Mouse (Mus musculus): ENCODE measurements around the gene Pdk1. TPM values are rescaled to one million over a fixed set of nuclear protein-coding genes. Genes with fewer than 3 reads are reported as not detected.
A peak's percentile ranks its signal among the peaks of the same experiment; 100 is the strongest.

Gene Pdk1
- 11.4 and 14.1 TPM in 2 replicates for polyA plus RNA-seq (2012; rRNA removed)

DNA sequence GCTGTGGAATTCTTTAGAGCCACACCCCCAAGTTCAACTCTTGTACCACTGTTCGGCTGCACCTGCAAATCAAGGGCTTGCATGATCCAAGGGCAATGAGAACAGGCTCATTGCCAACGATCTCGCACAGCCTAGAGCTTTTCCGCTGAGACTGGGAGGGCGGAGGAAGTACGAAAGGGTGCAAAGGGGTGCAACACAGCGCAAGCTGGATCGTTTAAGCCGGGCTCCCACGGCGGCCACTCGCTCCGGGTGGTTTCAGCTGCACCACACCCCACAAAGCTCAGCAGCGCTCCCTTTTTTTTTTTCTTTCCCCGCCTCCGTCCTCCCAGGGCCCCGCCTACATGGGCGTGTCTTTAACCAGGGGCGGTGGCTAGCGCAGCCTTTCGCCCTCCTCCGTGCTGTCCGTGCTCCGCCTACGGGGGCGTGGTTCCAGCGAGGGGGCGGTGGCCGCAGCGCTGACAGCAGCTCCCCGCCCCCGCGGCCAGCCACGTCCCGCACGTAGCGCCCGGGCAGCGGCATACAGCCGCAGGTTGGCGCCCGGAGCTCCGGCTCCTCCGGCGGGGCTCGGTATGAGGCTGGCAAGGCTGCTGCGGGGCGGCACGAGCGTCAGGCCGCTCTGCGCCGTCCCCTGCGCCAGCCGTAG, at the start of gene Pdk1:
Gene Pdk1 (plus strand): TSS at position 424 of the 643 bp plus-strand sequence.
- TF ChIP-seq CTCF (IDR thresholded peaks at IDR 0.05; ENCODE audit: borderline replicate concordance, extremely low read depth, insufficient read depth, insufficient read length) (no peak), POLR2A (IDR thresholded peaks at IDR 0.05; ENCODE audit: borderline replicate concordance, extremely low read depth, insufficient read depth, insufficient read length, poor library complexity, severe bottlenecking) (peak; percentile 89)
- DNase-seq (ENCODE audit: low read depth): peak; percentile 99

DNA sequence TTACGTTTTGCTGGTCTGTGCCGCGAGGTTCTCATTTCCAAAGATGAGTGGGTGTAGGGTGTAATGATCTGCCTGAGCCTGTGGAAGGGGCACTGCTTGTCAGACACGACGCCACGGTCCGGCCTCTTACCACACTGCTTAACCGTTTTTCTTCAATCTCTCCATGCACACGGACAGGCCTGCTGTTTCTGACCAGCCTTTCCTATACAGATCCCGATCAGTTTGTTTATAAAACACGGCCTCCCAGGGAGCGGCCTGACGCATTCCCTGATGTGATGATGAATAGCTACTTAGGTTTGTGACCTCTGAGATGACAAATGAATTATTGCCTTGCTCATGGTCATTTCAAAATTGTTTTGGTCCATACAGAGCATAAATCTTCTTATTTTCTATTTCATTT, 48.9 kb upstream of the Pdk1 start:
- DNase-seq (ENCODE audit: low read depth): no peak
- TF ChIP-seq POLR2A (IDR thresholded peaks at IDR 0.05; ENCODE audit: borderline replicate concordance, extremely low read depth, insufficient read depth, insufficient read length, poor library complexity, severe bottlenecking) (no peak), CTCF (IDR thresholded peaks at IDR 0.05; ENCODE audit: borderline replicate concordance, extremely low read depth, insufficient read depth, insufficient read length) (no peak)

DNA sequence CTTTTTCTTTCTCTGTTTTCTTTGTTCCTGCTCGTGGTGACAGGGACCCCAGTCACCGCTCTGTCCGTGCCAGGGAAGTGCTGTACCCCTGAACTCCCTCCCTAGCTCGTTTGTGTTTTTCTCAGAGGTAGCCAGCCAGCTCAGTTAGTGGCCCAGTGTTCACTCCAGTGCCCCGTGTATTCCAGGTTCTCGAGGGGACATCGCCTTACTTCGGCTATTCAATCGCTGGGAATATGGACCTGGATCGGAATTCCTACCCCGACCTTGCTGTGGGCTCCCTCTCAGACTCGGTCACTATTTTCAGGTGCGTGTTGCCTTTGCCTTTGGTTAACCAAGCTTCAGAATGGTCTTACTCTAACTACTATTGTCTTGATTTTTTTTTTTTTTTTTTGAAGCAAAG, 45.3 kb upstream of the Pdk1 start:
- no peak for TF ChIP-seq POLR2A (IDR thresholded peaks at IDR 0.05; ENCODE audit: borderline replicate concordance, extremely low read depth, insufficient read depth, insufficient read length, poor library complexity, severe bottlenecking)
- no peak for TF ChIP-seq CTCF (IDR thresholded peaks at IDR 0.05; ENCODE audit: borderline replicate concordance, extremely low read depth, insufficient read depth, insufficient read length)
- DNase-seq (ENCODE audit: low read depth): no peak

DNA sequence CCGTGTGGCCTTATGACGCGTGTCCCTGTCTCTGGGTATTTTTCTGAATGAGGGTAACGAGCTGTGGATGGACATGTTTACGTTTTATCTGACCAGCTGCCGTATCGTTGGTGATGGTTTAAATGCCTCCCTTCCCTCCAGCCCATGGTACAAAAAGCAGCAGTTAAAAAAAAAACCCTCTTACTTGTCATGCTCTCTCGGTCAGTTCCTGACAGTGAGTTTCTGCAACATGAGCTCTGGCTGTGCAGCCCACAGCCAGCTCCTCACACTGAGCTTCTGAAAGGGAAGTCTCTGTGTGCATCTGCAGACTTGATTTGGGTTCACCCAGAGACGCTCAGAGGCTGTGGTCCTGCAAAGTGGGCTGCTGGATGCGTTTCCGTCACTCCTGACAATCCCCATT, 44.1 kb upstream of the Pdk1 start:
- TF ChIP-seq CTCF (IDR thresholded peaks at IDR 0.05; ENCODE audit: borderline replicate concordance, extremely low read depth, insufficient read depth, insufficient read length) (no peak), POLR2A (IDR thresholded peaks at IDR 0.05; ENCODE audit: borderline replicate concordance, extremely low read depth, insufficient read depth, insufficient read length, poor library complexity, severe bottlenecking) (no peak)
- DNase-seq (ENCODE audit: low read depth): no peak

DNA sequence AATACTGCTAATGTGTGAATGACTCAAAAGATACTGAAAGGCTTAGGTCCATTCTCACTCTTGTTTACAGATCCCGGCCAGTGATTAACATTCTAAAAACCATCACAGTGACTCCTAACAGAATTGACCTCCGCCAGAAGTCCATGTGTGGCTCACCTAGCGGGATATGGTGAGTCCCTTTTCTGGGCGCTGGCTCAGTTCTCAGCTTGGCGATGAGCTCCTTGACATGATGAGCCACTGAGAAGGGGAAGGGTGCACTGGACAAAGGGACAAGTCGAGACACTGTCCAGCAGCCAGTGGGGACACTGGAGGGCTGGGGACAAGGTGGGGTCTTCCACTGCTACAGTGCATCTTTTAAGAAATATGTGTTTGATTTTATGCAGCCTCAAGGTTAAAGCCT, 39.4 kb upstream of the Pdk1 start:
- TF ChIP-seq CTCF (IDR thresholded peaks at IDR 0.05; ENCODE audit: borderline replicate concordance, extremely low read depth, insufficient read depth, insufficient read length) (no peak), POLR2A (IDR thresholded peaks at IDR 0.05; ENCODE audit: borderline replicate concordance, extremely low read depth, insufficient read depth, insufficient read length, poor library complexity, severe bottlenecking) (no peak)

DNA sequence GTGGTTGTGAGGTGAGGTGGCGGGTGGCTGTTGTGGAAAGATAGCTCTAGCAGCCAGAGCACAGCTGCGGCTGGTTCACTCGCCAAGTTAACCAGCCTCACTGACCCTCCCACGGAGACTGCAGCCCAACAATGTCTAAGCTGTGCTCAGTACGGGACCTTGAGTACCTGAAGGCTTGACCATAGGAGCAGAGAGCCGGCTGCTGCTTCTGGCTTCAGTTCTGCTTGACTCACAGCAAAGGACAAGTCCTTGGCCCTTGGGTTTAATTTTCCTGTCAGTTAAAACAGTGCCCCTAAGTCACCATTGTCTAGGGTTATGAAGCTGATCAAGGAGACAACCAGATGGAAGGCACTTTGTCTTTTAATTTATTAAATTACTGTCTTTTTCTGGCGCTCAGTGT, 38.7 kb upstream of the Pdk1 start:
- TF ChIP-seq CTCF (IDR thresholded peaks at IDR 0.05; ENCODE audit: borderline replicate concordance, extremely low read depth, insufficient read depth, insufficient read length): no peak
- no peak for TF ChIP-seq POLR2A (IDR thresholded peaks at IDR 0.05; ENCODE audit: borderline replicate concordance, extremely low read depth, insufficient read depth, insufficient read length, poor library complexity, severe bottlenecking)

More for the DNA sequence above, 39.4 kb upstream of the Pdk1 start:
- DNase-seq (ENCODE audit: low read depth): no peak

DNA sequence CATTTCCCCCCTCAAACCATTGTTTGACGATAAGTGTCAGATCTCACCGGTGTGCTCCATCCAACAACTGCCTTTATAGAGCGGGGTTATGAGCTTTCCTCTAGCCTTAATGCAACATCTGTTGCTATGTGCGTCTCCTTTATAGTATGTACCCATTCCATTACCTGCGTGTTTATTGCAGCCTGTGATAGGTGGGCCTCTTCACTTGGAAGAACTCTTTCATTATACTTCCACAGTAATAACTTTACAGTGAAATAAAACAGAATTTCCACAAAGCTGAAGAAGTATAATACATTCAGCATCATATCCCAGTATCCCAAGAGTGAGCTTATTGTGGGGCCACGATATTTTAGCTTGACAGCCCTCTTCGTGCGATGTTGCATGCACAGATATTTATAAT, 37.5 kb upstream of the Pdk1 start:
- no peak for DNase-seq (ENCODE audit: low read depth)
- no peak for TF ChIP-seq CTCF (IDR thresholded peaks at IDR 0.05; ENCODE audit: borderline replicate concordance, extremely low read depth, insufficient read depth, insufficient read length)
- no peak for TF ChIP-seq POLR2A (IDR thresholded peaks at IDR 0.05; ENCODE audit: borderline replicate concordance, extremely low read depth, insufficient read depth, insufficient read length, poor library complexity, severe bottlenecking)

More for the DNA sequence above, 38.7 kb upstream of the Pdk1 start:
- DNase-seq (ENCODE audit: low read depth): no peak

DNA sequence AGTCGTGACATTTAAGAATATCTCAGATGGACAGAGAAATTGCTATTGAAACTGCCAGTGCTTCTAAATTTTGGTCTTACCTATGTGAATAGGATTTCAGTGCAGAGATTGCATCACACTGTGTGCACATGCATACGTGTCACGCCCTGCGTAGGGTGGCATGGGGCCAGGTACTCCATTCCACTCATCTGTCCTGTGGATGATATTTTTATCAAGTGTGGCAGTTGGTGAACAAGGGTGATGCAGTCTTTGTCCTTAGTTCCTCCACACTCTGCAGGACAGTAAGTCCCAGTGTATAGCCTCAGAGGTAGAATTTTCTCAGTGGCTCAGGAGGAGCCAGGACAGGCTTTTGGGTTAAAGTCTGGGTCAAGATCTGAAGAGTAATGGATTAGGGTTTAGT, 36.8 kb upstream of the Pdk1 start:
- no peak for TF ChIP-seq POLR2A (IDR thresholded peaks at IDR 0.05; ENCODE audit: borderline replicate concordance, extremely low read depth, insufficient read depth, insufficient read length, poor library complexity, severe bottlenecking)
- no peak for TF ChIP-seq CTCF (IDR thresholded peaks at IDR 0.05; ENCODE audit: borderline replicate concordance, extremely low read depth, insufficient read depth, insufficient read length)

DNA sequence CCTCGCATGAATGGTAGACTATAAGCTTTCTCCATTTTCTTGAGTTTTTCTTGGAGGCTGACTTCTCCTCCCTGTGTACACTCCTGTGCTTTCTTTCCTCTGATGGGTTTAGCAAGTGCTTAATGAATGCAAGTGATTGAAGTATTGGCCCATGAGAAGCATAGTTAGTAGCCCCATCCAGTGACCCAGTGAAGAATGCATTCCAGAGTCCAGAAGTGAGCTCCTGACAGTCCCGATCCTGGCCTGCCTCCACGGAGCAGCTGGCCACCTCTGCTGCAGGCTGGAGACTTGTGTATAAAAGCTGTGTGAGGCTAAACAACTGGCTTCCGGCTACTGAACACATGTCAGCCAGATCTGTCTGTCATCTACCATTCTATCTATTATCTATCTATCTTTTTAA, 35.8 kb upstream of the Pdk1 start:
- DNase-seq (ENCODE audit: low read depth): no peak
- TF ChIP-seq POLR2A (IDR thresholded peaks at IDR 0.05; ENCODE audit: borderline replicate concordance, extremely low read depth, insufficient read depth, insufficient read length, poor library complexity, severe bottlenecking) (no peak), CTCF (IDR thresholded peaks at IDR 0.05; ENCODE audit: borderline replicate concordance, extremely low read depth, insufficient read depth, insufficient read length) (no peak)

More for the DNA sequence above, 36.8 kb upstream of the Pdk1 start:
- no peak for DNase-seq (ENCODE audit: low read depth)

DNA sequence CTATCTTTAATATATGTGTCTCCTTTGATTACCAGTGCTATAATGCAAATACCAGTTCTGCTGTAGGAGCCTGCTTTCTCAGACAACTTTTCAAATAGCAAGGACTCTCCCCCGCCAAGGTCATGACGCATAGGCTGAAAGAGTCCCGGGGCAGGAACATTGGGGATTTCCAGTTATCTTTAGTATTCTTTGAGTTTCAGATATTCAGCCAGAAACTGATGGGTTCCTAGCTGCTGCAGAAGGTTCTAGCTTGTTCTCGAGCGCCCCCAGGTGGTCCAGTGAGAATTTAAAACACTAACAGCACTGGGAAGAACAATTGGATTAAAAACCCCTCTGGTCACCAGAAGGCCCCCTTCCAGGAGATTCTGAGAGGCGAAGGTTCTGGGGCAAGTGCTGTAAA, 35.2 kb upstream of the Pdk1 start:
- peak; percentile 84 for DNase-seq (ENCODE audit: low read depth)
- peak; percentile 70; the same call in 1 of the 2 replicates for TF ChIP-seq CTCF (IDR thresholded peaks at IDR 0.05; ENCODE audit: borderline replicate concordance, extremely low read depth, insufficient read depth, insufficient read length)
- no peak for TF ChIP-seq POLR2A (IDR thresholded peaks at IDR 0.05; ENCODE audit: borderline replicate concordance, extremely low read depth, insufficient read depth, insufficient read length, poor library complexity, severe bottlenecking)

DNA sequence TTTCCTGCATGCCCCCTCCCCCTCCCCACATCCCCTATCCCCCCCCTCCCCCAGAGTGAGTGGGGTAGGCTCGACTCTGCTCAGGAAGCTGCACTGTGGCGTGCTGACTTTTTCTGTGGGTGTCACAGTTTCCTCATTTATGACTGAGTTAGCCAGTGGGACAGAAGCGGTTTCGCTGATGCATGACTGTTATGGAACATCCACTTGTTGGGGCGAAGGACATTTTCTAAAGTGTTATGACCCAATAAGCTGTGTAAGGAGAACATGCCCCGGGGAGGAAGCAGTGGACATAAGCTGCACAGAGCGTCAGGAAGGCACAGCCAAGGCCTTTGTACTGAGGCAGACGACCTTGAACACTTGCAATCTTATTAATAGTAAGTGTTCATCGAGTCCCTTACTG, 29.7 kb upstream of the Pdk1 start:
- no peak for TF ChIP-seq POLR2A (IDR thresholded peaks at IDR 0.05; ENCODE audit: borderline replicate concordance, extremely low read depth, insufficient read depth, insufficient read length, poor library complexity, severe bottlenecking)
- no peak for TF ChIP-seq CTCF (IDR thresholded peaks at IDR 0.05; ENCODE audit: borderline replicate concordance, extremely low read depth, insufficient read depth, insufficient read length)
- DNase-seq (ENCODE audit: low read depth): no peak

DNA sequence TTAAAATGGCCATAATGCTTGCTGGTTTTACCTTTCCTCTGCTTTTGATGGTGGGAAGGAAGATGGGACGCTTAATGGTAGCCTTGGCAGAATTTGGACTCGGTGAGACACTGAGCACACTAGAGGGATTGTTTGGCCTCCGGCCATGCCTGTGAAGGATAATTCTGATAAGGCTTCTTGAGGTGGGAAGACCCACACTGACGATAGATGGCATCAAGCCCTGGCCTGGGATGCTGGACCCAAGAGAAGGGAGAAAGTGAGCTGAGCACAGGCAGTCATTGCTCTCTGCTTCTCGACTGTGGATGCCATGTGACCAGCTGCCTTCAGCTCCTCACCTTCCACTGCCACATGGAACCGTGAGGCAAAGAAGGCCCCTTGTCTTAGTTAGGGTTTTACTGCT, 28.1 kb upstream of the Pdk1 start:
- no peak for TF ChIP-seq CTCF (IDR thresholded peaks at IDR 0.05; ENCODE audit: borderline replicate concordance, extremely low read depth, insufficient read depth, insufficient read length)
- TF ChIP-seq POLR2A (IDR thresholded peaks at IDR 0.05; ENCODE audit: borderline replicate concordance, extremely low read depth, insufficient read depth, insufficient read length, poor library complexity, severe bottlenecking): no peak
- no peak for DNase-seq (ENCODE audit: low read depth)
